Mouse (Mus musculus) CH12.LX (cell line): ENCODE data around the gene Meox2.

ENCODE experiments used
- CTCF ChIP-seq, 2 experiments: IDR thresholded peaks in 1 of 2; conservative IDR thresholded peaks in 1 of 2; 2 replicates each; pipeline ENCODE4 v1.5.1; 2011 to 2012; ENCODE audit warnings: low read depth in 2 of 2, low read length in 2 of 2, improper control_type of control experiment in 1 of 2, inconsistent platforms in 1 of 2, mild to moderate bottlenecking in 1 of 2, moderate library complexity in 1 of 2
- E2F4 ChIP-seq: IDR thresholded peaks from 2 replicates; pipeline ENCODE4 v1.6.1; 2011; ENCODE audit warnings: low read depth, low read length, improper control_type of control experiment; ENCODE audit not compliant: insufficient replicate concordance
- EP300 ChIP-seq: IDR thresholded peaks from 2 replicates; pipeline ENCODE4 v1.6.1; 2011; ENCODE audit warnings: low read length, improper control_type of control experiment
- ETS1 ChIP-seq: conservative IDR thresholded peaks from 2 replicates; pipeline ENCODE4 v1.6.1; 2012; ENCODE audit warnings: low read depth, mild to moderate bottlenecking, inconsistent platforms, low read length, improper control_type of control experiment, moderate library complexity
- GABPA ChIP-seq: IDR thresholded peaks from 2 replicates; pipeline ENCODE4 v1.6.1; 2012; ENCODE audit warnings: low read depth, low read length, improper control_type of control experiment, inconsistent platforms; ENCODE audit not compliant: insufficient replicate concordance
- HCFC1 ChIP-seq: IDR thresholded peaks from 2 replicates; pipeline ENCODE4 v1.6.1; 2012; ENCODE audit warnings: low read depth, mild to moderate bottlenecking, inconsistent platforms, low read length, improper control_type of control experiment
- NELFE ChIP-seq: IDR thresholded peaks from 2 replicates; pipeline ENCODE4 v1.6.1; 2011; ENCODE audit warnings: low read depth, low read length, improper control_type of control experiment
- POLR2A ChIP-seq: IDR thresholded peaks from 2 replicates; pipeline ENCODE4 v1.6.1; 2011; ENCODE audit warnings: low read depth, mild to moderate bottlenecking, improper control_type of control experiment, low read length
- ZC3H11A ChIP-seq: IDR thresholded peaks from 2 replicates; pipeline ENCODE4 v1.6.1; 2012; ENCODE audit warnings: low read depth, mild to moderate bottlenecking, inconsistent platforms, low read length, improper control_type of control experiment

DNA sequence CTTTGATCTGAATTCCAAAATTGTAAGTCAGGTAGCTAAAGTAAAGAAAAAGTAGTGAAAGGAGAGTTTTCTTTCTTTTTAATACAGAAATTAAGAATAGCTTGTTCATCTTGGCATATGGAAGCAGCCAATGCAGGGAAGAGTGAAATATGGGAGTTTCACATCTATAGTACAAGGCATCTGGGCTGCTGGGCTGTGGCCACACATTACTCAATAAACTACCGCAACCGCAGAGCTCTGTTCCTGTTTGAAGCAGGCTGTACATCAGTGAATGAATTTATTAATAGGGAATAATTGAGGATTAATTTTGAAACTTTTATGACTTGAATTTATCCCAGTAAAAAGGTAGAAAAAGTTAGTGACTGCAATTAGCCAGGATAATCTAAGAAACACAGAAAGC is 15.4 kb downstream of the Meox2 start:
- no peak for TF ChIP-seq E2F4
- TF ChIP-seq CTCF (conservative IDR thresholded peaks at IDR 0.05 in 1 of 2, IDR thresholded peaks at IDR 0.05 in 1 of 2; ENCODE audit: low read depth in 2 of 2, low read length in 2 of 2), result no peak
- TF ChIP-seq ETS1, result no peak
- no peak for TF ChIP-seq GABPA
- no peak for TF ChIP-seq NELFE
- no peak for TF ChIP-seq ZC3H11A
- TF ChIP-seq EP300, result no peak
- TF ChIP-seq HCFC1, result no peak
- no peak for TF ChIP-seq POLR2A
